Mouse (Mus musculus): ENCODE results near the gene Atxn7l3.

Gene Atxn7l3

DNA sequence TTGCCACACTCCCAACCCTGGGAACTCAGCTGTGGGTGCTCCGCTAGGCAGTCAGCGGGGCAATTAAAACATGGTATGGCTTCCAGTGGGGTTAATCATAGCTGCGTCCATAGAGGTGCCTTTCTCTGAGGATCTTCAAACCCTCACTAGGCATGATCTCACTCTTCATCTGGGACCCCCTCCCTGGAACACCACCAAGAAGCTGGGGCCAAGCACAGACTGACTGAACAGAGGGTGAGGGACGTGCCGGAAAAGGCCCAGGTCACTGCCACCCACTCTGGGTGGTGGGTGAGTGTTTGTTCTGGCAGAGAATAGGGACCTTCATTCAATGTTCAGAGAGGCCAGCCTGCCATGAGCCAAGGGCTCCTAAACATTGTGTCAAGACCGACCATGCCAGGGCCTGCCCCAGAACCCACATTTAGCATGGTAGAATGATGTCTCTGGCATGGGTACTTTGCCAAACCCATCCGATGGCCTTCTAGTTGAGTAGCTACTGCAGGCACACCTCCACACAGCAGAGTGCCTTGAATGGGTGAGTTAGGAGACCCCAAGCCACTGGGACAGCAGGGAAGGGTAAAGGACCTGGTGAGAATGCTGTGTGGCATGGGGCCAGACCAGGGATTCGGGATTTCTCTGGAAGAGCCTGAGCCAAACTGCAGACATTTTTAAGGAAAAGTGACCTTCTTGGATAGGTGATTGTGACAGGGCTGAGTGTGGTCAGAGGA, 29.6 kb downstream of the Atxn7l3 start:
- no peak for DNase-seq (ENCODE audit: low spot score in 2 of 2)

DNA sequence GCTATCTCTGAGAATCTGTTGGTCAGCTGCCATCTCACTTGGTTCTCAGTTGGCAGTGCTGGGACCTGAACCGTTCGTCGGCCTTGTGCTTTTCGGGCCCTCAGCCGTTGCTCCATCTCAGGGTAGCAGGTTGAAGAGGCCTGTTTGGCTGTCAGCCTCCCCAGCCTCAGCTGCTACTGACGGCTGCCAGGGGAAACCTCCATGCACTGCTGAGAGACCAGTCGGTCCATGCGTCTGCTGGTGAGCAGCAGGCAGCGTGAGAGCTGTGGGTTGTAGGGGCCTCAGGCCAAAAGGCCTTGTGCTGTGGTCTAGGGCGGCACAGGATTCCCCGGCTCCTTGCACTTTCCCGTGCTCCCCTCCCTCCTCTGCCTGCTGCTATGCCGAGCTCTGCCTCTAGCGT, 30.6 kb downstream of the Atxn7l3 start:
- no peak for DNase-seq (ENCODE audit: low spot score in 2 of 2)

DNA sequence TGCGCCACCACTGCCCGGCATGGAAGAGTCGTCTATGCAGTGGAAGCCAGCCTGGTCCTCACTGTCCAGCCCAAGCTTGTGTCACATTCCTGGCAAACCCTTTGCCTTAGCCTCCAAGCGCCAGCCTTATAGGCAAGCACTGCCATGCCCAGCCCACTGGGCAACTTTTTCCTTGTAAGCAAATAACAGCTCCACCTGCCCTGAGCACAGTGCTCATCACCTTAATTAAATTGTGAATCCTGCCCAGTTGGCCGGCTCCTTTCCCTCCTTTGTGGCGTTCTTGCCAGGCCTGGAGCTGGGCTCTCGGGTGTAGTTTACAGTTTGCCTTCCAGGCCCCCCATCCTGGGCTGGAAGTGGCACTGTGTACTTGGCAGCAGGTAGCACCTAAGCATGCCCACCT, 33.2 kb downstream of the Atxn7l3 start:
- DNase-seq (ENCODE audit: low spot score in 2 of 2): no peak

DNA sequence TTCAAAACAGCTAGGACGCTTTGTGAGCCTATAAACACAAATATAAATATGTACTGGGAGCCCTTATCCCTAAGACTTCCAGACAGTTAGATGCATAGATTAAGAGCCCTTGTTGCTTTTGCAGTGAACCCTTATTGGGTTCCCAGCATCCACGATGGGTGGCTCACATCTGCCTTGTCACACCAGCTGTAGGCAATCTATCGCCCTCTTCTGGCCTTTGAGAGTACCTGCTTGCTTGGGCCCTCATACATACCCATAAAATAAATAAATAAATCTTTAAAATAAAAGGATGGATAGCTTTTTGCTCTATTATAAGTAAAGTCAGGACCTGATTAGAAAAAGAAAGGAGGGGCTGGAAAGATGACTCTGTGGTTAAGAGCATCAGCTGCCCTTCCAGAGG, 37.9 kb downstream of the Atxn7l3 start:
- no peak for DNase-seq (ENCODE audit: low spot score in 2 of 2)

DNA sequence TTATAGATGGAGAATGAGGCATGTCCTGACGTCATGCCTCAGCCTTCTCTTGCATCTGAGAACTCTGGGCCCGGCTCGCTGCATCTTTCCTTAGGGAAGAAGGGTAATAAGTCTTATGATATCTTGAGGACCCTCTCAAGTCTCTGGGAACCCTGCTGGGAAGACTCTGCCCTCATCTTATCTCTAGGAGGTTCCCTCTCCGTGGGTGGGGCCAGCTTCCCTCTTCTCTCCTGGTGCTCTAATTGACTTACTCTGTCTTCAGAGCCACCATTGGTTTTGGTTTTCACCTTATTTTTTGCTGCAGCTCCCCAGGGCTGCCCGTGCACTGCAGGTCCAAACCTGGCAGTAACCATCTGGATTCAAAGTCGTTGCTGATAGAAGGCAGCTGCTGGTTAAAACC, 38.3 kb downstream of the Atxn7l3 start:
- no peak for DNase-seq (ENCODE audit: low spot score in 2 of 2)

DNA sequence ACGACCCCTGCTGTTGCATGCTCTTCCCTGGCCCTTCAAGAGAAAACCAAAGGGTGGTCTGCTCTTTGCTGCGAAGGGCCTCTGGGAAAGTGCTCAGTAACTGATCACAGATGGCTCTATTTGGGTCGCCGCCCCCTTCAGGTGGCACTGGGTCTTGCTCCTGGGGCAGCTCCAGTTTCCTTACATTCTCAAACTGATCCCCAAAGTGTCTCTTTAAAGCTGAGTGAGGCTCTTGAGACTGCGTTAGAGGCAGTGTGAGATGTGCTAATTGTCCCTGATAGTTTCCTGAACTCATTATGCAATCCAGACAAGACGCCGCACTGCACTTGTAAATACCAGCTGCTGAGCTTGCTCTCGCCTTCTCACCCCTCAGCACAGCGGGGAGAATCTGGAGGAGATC, 38.9 kb downstream of the Atxn7l3 start:
- DNase-seq (ENCODE audit: low spot score in 2 of 2): no peak

DNA sequence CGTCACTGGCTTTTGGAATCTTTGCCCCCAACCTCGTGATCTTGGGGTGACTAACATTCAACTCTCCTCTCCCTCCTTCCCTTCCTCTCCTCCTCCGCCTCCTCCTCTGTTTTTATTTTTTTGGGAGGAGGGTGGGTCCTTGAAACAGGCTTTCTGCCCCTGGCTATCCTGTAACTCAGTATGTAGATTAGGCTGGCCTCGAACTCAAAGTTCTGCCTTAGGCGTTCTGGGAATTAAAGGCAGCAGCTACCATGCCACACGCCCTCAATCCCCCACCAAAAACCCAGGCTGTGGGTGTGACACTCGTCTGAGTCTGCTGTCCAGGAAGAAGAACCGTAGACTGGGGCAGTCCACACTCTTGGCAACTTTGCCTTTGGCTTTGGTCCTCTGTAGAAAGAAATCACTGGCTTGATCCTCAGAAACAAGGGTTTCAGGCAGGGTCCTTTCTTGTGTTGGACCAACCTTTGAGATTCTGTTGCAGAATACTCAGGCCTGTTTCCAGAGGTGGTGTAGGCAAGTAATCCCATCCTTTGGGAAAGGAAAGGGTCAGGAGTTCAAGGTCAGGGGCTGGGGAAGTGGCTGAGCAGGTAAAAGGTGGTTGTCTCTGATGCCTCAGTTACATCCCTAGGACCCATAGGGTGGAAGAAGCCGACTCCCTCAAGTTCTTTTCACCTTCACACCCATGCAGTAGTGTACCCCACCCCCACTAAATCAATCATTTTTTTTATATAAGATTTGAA, 46.9 kb downstream of the Atxn7l3 start:
- no peak for DNase-seq (ENCODE audit: low spot score in 2 of 2)

DNA sequence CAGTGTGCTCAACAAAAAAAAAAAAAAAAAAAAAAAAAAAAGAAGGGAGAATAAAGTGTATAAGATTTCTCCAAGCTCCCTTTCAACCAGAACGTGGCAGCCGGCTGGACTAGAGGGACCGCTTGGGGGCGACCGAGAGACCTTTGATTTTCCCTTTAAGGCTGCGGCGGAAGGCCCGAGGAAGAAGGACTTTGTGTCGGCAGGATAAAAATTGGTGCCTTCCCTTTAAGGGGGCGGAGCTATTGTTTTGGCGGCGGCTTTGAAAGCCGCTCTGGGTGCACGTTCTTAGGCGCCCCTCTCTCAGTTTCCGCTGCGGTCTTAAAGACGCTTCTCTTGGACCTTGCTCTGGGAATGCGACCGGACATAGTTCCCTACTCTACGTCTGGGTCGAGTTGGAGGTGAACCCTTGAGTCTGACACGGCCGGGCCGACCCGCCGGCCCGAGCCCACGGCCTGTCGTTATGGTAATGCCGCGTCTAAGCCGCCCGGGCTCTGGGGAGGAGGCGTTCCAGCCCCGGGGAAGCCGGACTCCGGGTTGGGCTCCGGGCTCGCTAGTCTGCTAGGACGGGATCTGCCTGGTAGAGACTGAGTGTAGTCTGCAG, 47.7 kb downstream of the Atxn7l3 start, which contains the start of gene BC030867:
BC030867 (plus strand) TSS at position 253 of the 601 bp plus-strand sequence.
- peak; percentile 96 to 99 for DNase-seq (ENCODE audit: low spot score in 2 of 2)

DNA sequence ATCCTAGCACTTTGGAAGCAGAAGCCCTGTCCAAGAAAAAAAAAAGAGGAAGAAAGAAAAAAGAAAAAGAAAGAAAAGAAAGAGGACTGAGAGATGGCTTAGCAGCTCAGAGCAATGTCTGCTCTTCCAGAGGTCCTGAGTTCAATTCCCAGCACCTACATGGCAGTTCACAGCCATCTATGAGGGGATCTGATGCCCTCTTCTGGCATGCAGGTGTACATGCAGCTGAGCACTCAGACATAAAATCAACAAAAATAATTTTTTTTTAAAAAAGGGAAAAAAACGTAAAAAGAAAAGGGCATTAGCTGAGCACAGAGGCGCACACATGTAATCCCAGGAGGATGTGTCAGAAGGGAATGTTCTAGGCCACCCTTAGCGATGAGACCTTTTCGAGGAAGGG, 49.6 kb downstream of the Atxn7l3 start:
- DNase-seq (ENCODE audit: low spot score in 2 of 2): no peak

DNA sequence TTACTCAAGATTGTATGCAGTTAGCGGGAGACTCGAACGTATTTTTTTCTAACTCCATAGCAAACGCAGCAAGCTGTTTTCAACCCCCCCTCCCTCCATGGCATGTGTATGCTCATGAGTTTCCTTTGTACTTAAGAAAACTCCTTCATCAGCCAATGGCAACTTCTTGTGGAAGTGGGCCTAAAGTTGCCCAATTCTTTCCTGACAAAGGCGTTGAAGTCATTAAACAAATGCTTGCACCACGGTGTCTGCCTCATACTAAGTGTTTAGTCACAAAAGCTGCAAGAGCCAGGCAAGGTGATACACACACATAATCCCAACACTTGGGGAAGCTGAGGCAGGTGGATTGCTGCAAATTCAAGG, 50.2 kb downstream of the Atxn7l3 start:
- no peak for DNase-seq (ENCODE audit: low spot score in 2 of 2)

DNA sequence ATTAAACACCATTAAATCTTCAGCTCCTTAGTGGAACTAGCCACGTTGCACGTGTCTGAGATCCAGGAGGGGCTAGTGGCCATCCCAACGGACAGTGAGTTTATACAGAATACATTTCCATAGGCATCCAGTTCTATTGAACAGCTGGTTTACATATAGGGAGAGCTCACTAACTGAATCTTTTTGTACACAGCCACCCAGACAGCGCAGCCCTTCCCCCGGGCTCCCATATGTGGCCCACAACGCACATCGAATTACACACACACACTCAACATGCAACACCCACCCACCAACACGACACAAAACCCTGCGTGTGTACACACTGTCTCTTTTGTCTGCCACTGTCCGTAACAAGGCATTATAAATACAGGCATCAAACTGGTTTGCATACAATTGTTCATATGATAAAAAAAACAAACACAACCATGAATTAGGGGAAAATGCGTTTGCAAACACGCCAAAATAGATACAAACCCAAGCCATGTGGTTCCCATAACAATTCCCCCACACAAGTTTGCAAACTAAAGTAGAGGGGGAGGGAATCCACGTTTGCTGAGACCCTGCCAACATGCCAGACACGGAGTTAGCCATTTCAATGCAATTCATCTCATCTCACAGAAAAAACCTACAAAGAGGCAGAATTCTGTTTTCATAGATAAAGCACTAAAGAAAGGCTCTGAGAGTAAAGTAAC, 50.7 kb downstream of the Atxn7l3 start:
- DNase-seq (ENCODE audit: low spot score in 2 of 2): no peak

DNA sequence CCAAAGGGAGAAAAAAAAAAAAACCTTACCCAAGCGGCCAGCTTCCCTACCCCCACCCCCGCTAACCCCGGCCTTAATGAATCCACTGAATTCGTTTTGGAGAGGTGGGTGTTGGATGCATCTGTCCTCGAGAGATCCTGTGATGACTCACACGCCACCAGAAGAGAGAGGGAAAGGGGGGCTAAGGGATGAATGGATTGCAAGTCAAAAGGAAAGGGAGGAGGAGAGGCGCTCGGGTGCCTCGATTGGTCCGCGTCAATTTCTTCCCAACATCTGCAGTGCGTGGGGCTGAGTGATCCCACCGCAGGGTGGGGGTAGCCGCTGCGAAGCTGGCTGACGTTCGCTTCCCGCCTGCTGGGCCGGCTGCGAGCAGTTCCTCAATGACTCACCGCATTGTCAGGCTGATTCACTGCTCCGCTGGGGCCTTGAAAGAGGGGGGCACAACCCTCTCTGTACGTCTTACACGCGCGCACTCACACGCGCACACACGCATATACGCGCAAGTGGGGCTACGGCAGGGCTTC, 51.4 kb downstream of the Atxn7l3 start:
- DNase-seq (ENCODE audit: low spot score in 2 of 2): peak; percentile 34 to 73

DNA sequence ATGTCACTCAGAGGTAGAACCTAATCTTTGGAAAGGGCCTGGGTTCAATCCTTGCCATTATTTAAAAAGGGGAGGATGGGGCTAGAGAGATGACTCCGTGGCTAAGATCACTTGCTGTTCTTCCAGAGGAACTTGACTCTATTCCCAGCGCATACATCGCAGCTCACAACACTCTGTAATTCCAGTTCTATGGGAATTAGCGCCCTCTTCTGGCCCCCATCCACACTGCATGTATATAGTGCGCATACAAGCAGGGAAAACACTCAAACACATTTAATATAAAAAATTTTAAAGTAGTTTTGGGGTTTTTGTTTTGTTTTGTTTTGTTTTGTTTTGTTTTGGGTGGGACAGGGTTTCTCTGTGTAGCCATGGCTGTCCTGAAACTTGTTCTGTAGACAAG, 54.6 kb downstream of the Atxn7l3 start:
- no peak for DNase-seq (ENCODE audit: low spot score in 2 of 2)

DNA sequence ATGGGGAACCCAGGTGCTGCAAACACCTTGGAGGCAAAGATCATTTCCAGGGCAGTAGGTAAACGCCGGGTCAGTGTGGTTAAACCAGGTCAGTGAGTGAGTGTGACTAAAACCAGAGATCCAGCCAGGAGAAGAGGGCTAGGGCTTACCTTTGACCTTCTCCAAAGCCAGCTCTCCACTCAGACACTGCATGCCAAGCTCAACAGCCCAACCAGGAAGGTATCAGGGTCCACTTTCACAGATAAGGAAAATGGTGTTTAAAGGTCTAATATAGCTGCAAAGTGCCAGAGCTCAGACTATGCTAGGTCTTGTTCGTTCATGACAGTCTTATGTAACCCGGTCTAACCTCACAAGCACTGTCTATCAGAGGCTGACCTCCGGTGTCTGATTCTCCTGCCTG, 55.2 kb downstream of the Atxn7l3 start:
- DNase-seq (ENCODE audit: low spot score in 2 of 2): no peak

DNA sequence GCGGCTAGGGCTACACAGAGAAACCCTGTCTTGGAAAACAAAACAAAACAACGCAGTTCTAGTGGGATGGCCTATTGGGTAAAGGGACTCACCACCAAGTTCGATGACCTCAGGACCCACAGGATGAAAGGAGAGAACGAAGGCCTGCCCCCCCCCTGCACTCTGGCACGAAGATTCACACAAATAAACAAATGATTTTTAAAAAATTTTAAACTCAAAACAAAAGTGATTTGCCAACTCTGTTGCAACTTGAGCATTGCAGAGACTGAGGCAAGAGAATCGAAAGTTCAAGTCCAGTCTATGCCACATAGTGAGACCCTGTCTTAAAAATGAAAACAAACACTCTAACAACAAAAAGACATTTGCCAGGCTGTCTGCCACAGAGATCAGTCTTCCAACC, 55.8 kb downstream of the Atxn7l3 start:
- no peak for DNase-seq (ENCODE audit: low spot score in 2 of 2)
